Mouse (Mus musculus): ENCODE results near the gene St3gal5. TPM values are rescaled to one million over a fixed set of nuclear protein-coding genes. Genes with fewer than 3 reads are reported as not detected.
"Not testable (repeated sequence)": the region's sequence is repeated elsewhere in the genome, so short reads cannot be mapped to it uniquely, and the experiment has no call there.

St3gal5 gene
- polyA plus RNA-seq, 1 experiment from 2014 or later, result 38.9 TPM

- peaks cover 41% of the 10 kb centered on the region for H3K36me3 ChIP-seq (replicated peaks)
- no peaks in the 10 kb centered on the region for H3K9me3 ChIP-seq
- no peaks in the 10 kb centered on the region for H3K27me3 ChIP-seq (ENCODE audit: poor library complexity, severe bottlenecking)
- H3K4me3 ChIP-seq, result no peak overlapping the region
- H3K4me1 ChIP-seq, result no peaks in the 10 kb centered on the region
- WGBS, result 92% methylated on average over 4 of the region's 4 CpGs
- no peak overlapping the region for H3K27ac ChIP-seq
- DNase-seq (ENCODE audit: extremely low spot score, low spot score), result no peak
These were observed 45.2 kb downstream of the St3gal5 start for GRCm38 (mm10) chr6:72142561-72142960.

GRCm38 (mm10) chr6:72144353-72144752, 47.0 kb downstream of the St3gal5 start:
- Histone ChIP-seq H3K4me3 (no peak overlapping the region), H3K9me3 (peaks cover 3% of the 10 kb centered on the region), H3K27ac (no peak overlapping the region), H3K36me3 (replicated peaks) (peaks cover 59% of the 10 kb centered on the region), H3K4me1 (no peaks in the 10 kb centered on the region), H3K27me3 (ENCODE audit: poor library complexity, severe bottlenecking) (no peaks in the 10 kb centered on the region)
- DNase-seq (ENCODE audit: extremely low spot score, low spot score), result no peak
- WGBS, result 92% methylated on average over 7 of the region's 7 CpGs

GRCm38 (mm10) chr6:72146803-72147202, 49.4 kb downstream of the St3gal5 start:
- Histone ChIP-seq H3K36me3 (replicated peaks) (peaks cover 81% of the 10 kb centered on the region), H3K4me1 (no peaks in the 10 kb centered on the region), H3K4me3 (no peak overlapping the region), H3K27me3 (ENCODE audit: poor library complexity, severe bottlenecking) (no peaks in the 10 kb centered on the region), H3K9me3 (peaks cover 11% of the 10 kb centered on the region), H3K27ac (no peak overlapping the region)
- WGBS, result 85% methylated on average over 14 of the region's 14 CpGs
- no peak for DNase-seq (ENCODE audit: extremely low spot score, low spot score)

GRCm38 (mm10) chr6:72148721-72149120, 51.3 kb downstream of the St3gal5 start:
- no peak overlapping the region for H3K27ac ChIP-seq
- 88% methylated on average over 4 of the region's 4 CpGs for WGBS
- H3K27me3 ChIP-seq (ENCODE audit: poor library complexity, severe bottlenecking), result no peaks in the 10 kb centered on the region
- H3K9me3 ChIP-seq, result peaks cover 11% of the 10 kb centered on the region
- H3K4me3 ChIP-seq, result no peak overlapping the region
- DNase-seq (ENCODE audit: extremely low spot score, low spot score), result no peak
- H3K4me1 ChIP-seq, result no peaks in the 10 kb centered on the region
- H3K36me3 ChIP-seq (replicated peaks), result peaks cover 81% of the 10 kb centered on the region

- peaks cover 77% of the 10 kb centered on the region for H3K36me3 ChIP-seq (replicated peaks)
- 84% methylated on average over 3 of the region's 3 CpGs for WGBS
- H3K4me1 ChIP-seq, result no peaks in the 10 kb centered on the region
- no peak overlapping the region for H3K27ac ChIP-seq
- no peaks in the 10 kb centered on the region for H3K27me3 ChIP-seq (ENCODE audit: poor library complexity, severe bottlenecking)
- no peak for DNase-seq (ENCODE audit: extremely low spot score, low spot score)
- no peak overlapping the region for H3K4me3 ChIP-seq
- H3K9me3 ChIP-seq, result peaks cover 11% of the 10 kb centered on the region
These were observed 52.4 kb downstream of the St3gal5 start for GRCm38 (mm10) chr6:72149797-72150196.

- DNase-seq (ENCODE audit: extremely low spot score, low spot score), result no peak
- Histone ChIP-seq H3K27me3 (ENCODE audit: poor library complexity, severe bottlenecking) (no peaks in the 10 kb centered on the region), H3K4me1 (no peaks in the 10 kb centered on the region), H3K4me3 (no peak overlapping the region), H3K9me3 (peaks cover 11% of the 10 kb centered on the region), H3K36me3 (replicated peaks) (peaks cover 68% of the 10 kb centered on the region), H3K27ac (no peak overlapping the region)
- 89% methylated on average over 7 of the region's 7 CpGs for WGBS
These were observed 55.3 kb downstream of the St3gal5 start for GRCm38 (mm10) chr6:72152707-72153106.

GRCm38 (mm10) chr6:72153455-72153854, 56.1 kb downstream of the St3gal5 start:
- Histone ChIP-seq H3K9me3 (peaks cover 11% of the 10 kb centered on the region), H3K27me3 (ENCODE audit: poor library complexity, severe bottlenecking) (no peaks in the 10 kb centered on the region), H3K4me1 (no peaks in the 10 kb centered on the region), H3K27ac (no peak overlapping the region), H3K4me3 (no peak overlapping the region), H3K36me3 (replicated peaks) (peaks cover 61% of the 10 kb centered on the region)
- WGBS, result 89% methylated on average over 11 of the region's 11 CpGs
- DNase-seq (ENCODE audit: extremely low spot score, low spot score), result no peak

GRCm38 (mm10) chr6:72154008-72154407, 56.6 kb downstream of the St3gal5 start:
- 82% methylated on average over 4 of the region's 5 CpGs for WGBS
- H3K4me3 ChIP-seq; H3K27ac ChIP-seq; H3K27me3 ChIP-seq (ENCODE audit: poor library complexity, severe bottlenecking); H3K4me1 ChIP-seq; DNase-seq (ENCODE audit: extremely low spot score, low spot score): not testable (repeated sequence)
- peaks cover 55% of the 10 kb centered on the region for H3K36me3 ChIP-seq (replicated peaks)
- H3K9me3 ChIP-seq, result peaks cover 11% of the 10 kb centered on the region

- no peak for DNase-seq (ENCODE audit: extremely low spot score, low spot score)
- H3K36me3 ChIP-seq (replicated peaks), result peaks cover 45% of the 10 kb centered on the region
- 88% methylated on average over 7 of the region's 7 CpGs for WGBS
- H3K9me3 ChIP-seq, result peaks cover 1% of the 10 kb centered on the region
- no peak overlapping the region for H3K4me3 ChIP-seq
- no peak overlapping the region for H3K27ac ChIP-seq
- H3K4me1 ChIP-seq, result no peaks in the 10 kb centered on the region
- H3K27me3 ChIP-seq (ENCODE audit: poor library complexity, severe bottlenecking), result no peaks in the 10 kb centered on the region
These were observed 57.6 kb downstream of the St3gal5 start for GRCm38 (mm10) chr6:72154938-72155531.

GRCm38 (mm10) chr6:72155649-72156048, 58.3 kb downstream of the St3gal5 start:
- 94% methylated on average over 8 of the region's 8 CpGs for WGBS
- Histone ChIP-seq H3K4me1 (no peaks in the 10 kb centered on the region), H3K9me3 (no peaks in the 10 kb centered on the region), H3K27me3 (ENCODE audit: poor library complexity, severe bottlenecking) (no peaks in the 10 kb centered on the region), H3K36me3 (replicated peaks) (peaks cover 39% of the 10 kb centered on the region), H3K27ac (no peak overlapping the region), H3K4me3 (no peak overlapping the region)
- no peak for DNase-seq (ENCODE audit: extremely low spot score, low spot score)

- WGBS, result 85% methylated on average over 8 of the region's 8 CpGs
- H3K27me3 ChIP-seq (ENCODE audit: poor library complexity, severe bottlenecking), result no peaks in the 10 kb centered on the region
- no peaks in the 10 kb centered on the region for H3K9me3 ChIP-seq
- peaks cover 8% of the 10 kb centered on the region; the same call in 1 of the 2 replicates for H3K4me1 ChIP-seq
- no peak overlapping the region for H3K27ac ChIP-seq
- H3K36me3 ChIP-seq (replicated peaks), result peaks cover 15% of the 10 kb centered on the region
- no peak overlapping the region for H3K4me3 ChIP-seq
- DNase-seq (ENCODE audit: extremely low spot score, low spot score), result no peak
These were observed 61.8 kb downstream of the St3gal5 start for GRCm38 (mm10) chr6:72158966-72159764.

- peaks cover 10% of the 10 kb centered on the region for H3K36me3 ChIP-seq (replicated peaks)
- no peak for DNase-seq (ENCODE audit: extremely low spot score, low spot score)
- 87% methylated on average over 10 of the region's 10 CpGs for WGBS
- peaks cover 13% of the 10 kb centered on the region for H3K4me1 ChIP-seq
- H3K27ac ChIP-seq, result no peak overlapping the region
- H3K4me3 ChIP-seq, result no peak overlapping the region
- no peaks in the 10 kb centered on the region for H3K27me3 ChIP-seq (ENCODE audit: poor library complexity, severe bottlenecking)
- H3K9me3 ChIP-seq, result no peaks in the 10 kb centered on the region
These were observed 62.5 kb downstream of the St3gal5 start for GRCm38 (mm10) chr6:72159861-72160395.

- DNase-seq (ENCODE audit: extremely low spot score, low spot score), result no peak
- 83% methylated on average over 3 of the region's 3 CpGs for WGBS
- H3K36me3 ChIP-seq (replicated peaks), result no peaks in the 10 kb centered on the region; the same call in 1 of the 2 replicates
These were observed 63.6 kb downstream of the St3gal5 start for GRCm38 (mm10) chr6:72160991-72161390.

More at GRCm38 (mm10) chr6:72160991-72161390, 63.6 kb downstream of the St3gal5 start:
- Histone ChIP-seq H3K4me3 (no peak overlapping the region), H3K27me3 (ENCODE audit: poor library complexity, severe bottlenecking) (no peaks in the 10 kb centered on the region), H3K27ac (no peak overlapping the region), H3K9me3 (no peaks in the 10 kb centered on the region), H3K4me1 (peaks cover 14% of the 10 kb centered on the region)
